Mouse (Mus musculus) NIH3T3 (cell line): ENCODE measurements around the gene Sdk2.

Experiments used
- DNase-seq: peaks from one replicate; pipeline ENCODE4 v3.0.0-alpha.2; 2012; ENCODE audit warnings: low read depth

The Sdk2 gene

GRCm38 (mm10) chr11:113763449-113763848, 303.4 kb downstream of the Sdk2 start:
- peak; percentile 41 for DNase-seq

GRCm38 (mm10) chr11:113762136-113762797, 304.6 kb downstream of the Sdk2 start:
- DNase-seq = no peak

DNA sequence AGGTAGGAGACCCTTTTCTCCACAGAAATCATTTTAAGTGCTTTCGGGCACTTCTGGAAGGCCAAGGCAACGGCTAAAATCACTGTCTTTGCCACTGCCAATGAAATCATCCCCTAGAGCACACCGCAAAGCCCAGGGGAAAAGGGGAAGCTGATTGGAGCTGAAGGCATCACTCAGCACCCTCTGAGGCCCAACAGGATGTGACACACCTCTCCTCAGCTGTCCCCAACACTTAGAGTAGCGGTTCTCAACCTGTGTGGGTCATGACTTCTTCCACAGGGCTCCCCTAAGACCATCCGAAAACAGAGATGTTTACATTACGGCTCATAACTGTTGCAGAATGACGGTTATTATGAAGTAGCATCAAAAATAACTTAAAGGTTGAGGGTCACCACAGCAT, 305.2 kb downstream of the Sdk2 start:
- DNase-seq = no peak

GRCm38 (mm10) chr11:113760476-113760875, 306.4 kb downstream of the Sdk2 start:
- peak; percentile 46 for DNase-seq

- no peak for DNase-seq
These were observed 308.0 kb downstream of the Sdk2 start for GRCm38 (mm10) chr11:113758851-113759250.

DNA sequence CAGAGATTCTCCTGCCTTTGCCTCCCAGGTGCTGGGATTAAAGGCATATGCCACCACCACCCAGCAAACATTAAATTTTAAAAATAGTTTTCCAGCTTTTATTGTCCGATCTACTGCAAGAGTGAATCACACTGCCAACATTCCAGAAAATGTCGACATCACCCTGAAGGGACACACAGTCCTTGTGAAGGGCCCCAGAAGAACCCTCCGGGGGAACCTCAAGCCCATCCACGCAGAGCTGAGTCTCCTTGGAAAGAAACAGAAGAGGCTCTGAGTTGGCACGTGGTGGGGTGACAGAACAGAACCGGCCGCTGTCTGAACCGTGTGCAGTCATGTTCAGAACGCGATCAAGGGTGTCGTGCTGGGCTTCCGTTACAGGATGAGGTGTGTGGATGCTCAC, 310.3 kb downstream of the Sdk2 start:
- DNase-seq = peak; percentile 51

DNA sequence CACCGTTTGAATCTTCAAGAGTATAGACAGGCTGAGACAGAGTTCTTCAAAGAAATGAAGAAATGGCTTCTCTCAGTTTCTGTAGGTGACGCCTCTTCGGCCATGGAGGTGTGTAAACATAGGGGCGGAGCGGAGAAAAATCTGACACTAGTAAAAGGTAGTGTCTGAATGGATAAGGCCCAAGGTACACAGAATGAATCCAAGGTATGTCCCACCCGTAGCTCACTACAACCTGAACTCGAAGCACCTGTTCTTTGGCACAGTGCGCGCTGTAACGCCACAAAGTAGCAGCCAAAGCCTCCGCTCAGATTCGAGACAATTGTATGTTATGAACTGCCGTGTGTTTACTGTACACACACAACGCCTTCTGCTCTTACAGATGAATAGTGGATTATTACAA, 311.0 kb downstream of the Sdk2 start:
- no peak for DNase-seq

DNA sequence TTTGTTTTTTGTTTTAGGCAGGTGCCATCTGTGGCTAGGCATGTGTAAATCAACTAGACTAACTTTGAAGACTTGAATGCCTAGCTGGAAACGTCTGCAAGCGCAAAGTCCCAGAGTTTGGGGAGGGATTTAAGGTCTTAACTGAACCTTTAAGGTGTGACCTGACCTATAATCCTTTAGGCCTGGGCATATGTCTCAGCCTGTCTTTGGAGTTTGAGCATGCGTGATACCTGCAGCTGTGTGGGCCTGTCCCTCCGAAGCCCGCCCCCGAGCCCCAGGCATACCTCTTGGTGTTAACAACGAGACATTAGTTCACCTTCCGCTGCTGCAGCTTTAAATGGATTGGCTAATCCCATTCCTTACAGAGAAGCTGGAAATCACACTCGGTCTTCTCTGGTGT, 312.0 kb downstream of the Sdk2 start:
- DNase-seq = no peak

DNA sequence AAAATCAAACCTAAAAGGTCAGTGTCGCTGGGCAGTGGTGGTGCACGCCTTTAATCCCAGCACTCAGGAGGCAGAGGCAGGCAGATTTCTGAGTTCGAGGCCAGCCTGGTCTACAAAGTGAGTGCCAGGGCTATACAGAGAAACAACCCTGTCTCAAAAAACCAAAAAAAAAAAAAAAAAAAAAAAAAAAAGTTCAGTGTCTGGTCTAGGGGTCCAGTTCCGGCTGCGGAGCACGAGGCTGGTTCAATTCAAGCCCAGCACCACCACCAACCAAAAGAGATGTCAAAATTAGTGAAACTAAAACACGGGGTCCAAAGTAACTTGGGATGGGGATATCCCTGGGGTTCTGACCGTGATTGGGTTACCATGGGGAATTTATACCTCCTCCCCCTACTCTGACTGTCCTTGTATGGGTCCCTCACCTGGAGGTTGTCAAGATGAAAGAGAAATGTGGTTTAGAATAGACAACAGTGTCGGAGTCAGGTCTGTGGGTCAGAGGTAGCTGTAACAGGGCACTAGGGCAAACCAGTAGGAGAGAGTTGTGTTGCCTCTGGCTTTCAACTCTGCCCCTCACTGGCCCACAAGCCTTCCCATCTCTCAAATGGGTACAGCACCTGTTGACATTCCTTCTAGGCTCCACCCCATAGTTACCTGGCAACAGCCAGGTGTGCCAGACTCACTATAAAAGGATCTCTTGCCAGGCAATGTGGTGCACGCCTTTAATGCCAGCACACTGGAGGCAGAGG, 314.0 kb downstream of the Sdk2 start:
- DNase-seq = no peak

DNA sequence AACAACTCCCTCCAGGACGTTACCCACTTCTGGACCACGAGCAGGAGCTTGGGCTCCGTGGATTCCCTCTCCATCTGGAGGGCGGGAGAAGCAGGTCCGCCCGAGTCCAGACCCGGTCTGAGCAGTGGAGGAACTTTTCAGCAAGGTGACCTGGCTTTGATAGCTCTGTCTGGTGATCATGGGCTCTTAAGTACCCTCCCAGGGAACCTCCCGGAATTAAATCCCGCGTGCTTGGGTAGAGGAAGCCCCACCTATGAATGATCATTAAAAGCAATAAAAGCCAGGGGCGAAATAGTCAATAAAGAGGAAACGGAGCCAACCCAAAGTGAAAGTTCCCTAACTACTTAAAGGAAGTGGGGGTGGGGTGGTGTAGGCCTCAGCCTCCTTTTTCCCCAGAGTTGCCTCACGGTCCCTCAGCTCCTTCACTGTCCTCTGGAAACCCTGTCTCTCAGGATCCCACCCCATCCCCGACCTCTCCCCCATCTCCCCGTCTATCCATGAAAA, 314.6 kb downstream of the Sdk2 start:
- DNase-seq = no peak

GRCm38 (mm10) chr11:113751484-113752084, 315.3 kb downstream of the Sdk2 start, which contains the start of gene Cdc42ep4:
Gene Cdc42ep4 (minus strand): TSS chr11:113751881.
- peak; percentile 96 for DNase-seq

DNA sequence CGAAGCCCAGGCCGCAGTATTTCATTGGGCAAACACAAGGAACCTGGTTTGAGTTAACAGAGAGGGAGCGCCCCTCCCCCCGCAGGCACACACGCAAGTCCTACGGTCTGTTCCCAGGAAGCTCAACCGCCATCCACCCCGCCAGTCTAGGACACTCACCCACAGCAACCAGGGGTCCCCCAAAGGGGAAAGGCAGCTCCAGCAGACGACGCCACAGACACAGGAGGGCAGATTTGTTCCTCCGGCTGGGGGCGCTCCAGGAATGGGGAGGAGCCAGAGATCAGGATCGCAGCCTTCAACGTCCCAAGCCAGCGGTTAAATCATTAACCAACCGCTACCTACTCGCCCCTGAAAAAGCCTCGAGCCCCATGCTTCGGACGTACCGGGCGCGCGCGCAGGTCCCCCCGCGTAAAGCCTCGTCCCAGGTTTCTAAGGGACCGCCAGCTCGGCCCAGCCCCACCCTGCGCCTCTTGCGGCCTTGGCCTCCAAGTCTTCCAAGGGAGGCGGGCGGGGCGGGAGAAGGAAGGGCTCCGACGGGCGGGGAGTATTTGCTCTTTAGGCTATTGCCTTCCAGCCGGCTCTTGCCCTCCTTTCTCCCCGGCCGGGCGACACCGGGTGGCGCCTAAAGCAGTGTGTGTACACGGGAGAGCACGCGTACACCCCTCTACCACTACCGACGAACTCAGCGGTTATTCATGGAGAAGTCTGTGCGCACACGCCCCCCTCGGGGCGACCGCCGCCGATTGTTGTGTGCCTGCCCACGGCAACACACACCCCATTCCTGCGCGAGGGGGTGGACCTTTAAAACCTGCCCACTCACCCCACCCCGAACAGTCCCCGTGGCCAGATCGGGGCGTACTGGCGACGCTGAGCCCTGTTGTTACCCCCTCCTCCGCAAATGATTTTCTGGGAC, 316.0 kb downstream of the Sdk2 start:
- peak; percentile 90 for DNase-seq

DNA sequence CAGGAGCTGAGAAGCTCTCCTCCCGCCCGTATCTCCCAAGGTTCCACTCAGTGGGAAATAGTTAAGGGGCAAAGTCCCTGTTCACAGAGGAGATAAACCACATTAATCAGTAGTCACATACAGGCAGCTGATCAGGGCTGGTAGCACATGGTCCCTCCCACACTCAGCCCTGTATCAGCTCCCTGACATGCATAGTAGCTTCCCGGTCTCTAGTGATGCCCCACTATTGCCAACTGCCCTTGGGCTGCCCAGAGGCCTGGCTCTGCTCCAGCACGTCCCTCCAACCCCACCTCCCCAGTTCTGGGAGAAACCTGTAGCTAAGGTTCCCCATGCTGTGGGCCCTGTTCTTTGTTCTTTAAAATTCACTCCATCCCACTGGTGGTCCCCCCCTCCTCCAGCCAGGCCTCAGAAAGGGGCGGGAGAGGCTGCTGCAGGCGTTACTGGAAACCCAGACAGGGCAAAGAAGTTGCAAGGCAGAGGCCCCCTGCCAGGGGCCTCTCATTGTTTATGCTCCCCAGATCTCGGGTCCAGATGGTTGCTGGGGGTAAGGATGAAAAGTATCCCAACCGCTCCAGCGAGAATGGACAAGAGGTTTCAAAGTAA, 317.0 kb downstream of the Sdk2 start:
- DNase-seq = peak; percentile 63

DNA sequence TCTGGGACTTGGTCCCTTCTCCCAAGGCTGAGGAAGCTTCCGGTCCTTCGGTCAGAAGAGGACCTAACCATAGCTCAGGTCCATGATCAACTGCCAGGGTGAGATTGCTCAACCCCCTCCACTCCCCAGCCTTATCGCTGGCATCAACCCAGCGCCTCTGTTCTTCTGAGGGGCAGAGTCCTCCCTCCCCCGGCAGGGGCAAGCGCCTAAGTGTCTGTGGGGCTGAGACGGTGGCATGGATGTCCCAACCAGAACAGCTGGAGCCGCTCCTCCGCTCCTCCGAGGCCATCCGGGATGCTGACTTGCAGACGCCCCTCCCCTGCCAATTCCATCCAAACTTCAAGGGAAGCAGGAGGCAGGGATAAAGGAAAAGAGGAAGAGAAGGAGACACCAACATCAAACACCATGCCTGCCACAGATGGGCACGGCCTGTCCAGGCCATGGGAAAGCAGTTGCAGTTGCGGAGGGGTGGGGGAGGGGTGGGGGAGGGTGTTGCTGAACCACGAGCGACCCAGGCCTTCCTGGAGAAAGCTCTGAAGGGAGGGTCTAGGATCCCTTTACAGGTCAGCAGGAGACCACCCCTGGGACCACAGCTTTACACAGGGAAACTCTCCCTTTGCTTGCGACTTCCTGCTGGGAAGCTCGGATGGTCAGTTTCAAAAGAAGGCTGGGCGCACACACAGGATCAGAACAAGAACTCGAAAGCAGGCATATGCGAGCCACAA, 317.9 kb downstream of the Sdk2 start:
- peak; percentile 52 for DNase-seq

- no peak for DNase-seq
These were observed 319.0 kb downstream of the Sdk2 start for GRCm38 (mm10) chr11:113747725-113748380.

DNA sequence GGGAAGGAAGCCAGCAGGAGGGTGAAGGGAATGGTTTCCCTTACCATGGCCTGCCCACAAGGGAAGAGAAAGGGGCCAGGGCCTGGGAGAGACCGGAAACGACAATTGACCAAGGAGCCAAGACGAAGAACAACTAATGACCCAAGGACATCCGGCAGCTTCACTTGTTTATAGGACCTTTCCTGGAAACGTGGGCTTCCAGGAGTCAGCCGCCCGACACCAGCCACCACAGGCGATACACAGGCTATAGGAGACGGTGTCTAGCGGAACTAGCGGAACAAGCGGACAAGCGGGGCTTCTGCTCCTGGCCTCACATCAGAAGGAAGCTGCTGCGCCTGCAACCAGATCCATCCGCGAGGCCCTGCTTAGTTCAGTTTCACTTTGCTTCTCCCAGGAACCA, 319.8 kb downstream of the Sdk2 start:
- DNase-seq = no peak

- no peak for DNase-seq
These were observed 320.9 kb downstream of the Sdk2 start for GRCm38 (mm10) chr11:113745961-113746360.

GRCm38 (mm10) chr11:113742998-113743397, 323.8 kb downstream of the Sdk2 start:
- no peak for DNase-seq

DNA sequence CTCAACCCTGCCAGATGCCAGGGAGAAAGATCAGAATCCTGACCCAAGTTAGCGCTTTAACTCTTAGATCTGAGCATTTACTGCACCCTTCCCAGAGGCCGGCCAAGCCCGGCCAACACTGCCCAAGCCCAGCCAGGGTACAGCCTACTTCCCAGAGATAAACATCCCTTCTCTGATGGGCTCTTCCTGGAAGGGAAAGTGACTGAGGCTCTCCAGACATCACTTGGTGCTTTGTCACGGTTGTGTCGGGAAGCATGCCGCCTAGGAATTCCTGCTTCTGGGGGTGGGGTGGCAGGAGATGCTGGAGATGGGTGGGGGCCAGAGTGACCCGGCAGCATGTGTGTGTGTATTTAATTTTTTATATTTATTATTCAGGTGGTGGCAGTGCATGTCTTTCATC, 326.7 kb downstream of the Sdk2 start:
- DNase-seq = no peak

- DNase-seq = no peak
These were observed 327.6 kb downstream of the Sdk2 start for GRCm38 (mm10) chr11:113739213-113739612.
